Mouse (Mus musculus) mouse embryonic stem cell (cell line): ENCODE measurements around the gene Zfp648.

ENCODE experiments used
- in situ Hi-C, 2 experiments: fragments of 300-500 bp; cut with MboI; formaldehyde crosslinking; loops; 1 replicate in 1 of 2; 3 replicates in 1 of 2; pipeline ENCODE4 v1.14.3; 2019 to 2020; ENCODE audit warnings: low sequenced_read_pairs in 2 of 2, low pct_unique_long_range_greater_than_20kb in 1 of 2, mixed read lengths in 1 of 2; ENCODE audit not compliant: unreplicated experiment in 1 of 2

Gene Zfp648

DNA sequence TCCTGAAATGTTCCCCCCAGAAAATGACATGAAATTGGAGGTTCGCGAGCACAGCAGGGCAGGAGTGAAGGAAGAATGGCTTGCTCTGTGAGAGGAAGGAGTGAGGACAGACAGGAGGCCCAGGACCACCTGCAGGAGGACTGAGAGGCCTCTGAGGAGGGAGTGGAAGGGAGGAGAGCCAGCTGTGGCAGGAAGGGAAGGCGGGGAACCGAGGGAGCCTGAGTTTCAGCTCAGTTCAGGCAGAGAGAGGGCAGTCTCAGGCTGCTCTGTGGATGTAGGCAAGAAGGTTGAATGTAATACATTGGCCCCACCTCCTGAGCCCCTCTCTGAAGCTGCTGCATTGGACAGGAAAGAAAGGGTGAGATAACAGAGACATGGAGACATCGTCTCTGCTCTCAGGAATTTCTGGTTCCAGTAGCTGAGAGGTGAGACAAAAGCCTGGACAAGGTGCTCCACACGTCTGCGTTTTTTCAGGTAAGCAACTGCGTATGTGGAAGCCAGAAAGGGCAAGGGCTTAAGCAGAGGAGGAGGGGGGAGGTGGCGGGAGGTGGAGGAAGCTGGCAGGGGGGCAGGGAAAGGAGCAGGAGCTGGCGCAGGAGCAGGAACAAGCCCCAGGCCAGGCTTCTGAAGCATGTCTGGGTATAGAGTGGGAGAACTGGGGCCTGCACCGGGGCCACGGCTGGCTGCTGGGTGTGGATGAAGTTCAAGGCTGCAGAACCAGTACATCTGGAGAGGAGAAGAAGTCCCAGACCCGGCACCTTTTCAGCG lies at the start of gene Zfp648:
Zfp648 (plus strand) TSS at position 233 of the 768 bp plus-strand sequence.
- in situ Hi-C loops, result no loop called here

DNA sequence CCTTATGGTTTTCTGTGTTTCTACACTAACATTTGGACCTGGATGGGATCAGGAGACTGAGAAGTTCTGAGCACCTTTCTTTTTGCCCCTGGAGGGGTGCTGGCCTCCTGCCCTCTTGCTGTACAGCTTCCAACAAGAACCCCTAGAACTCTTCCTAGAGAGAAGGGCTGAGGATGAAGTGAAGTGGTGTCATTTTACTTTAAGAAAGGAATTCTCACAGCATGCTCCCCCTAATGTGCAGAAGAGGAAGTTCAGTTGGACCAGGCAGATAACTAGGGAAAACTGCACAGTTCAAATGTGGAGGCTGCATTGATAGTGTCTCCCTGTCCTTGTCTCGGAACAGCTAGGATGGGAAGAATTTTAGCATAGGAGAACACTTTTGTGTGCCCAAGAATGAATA lies 48.4 kb upstream of the Zfp648 start:
- in situ Hi-C loops, result no loop called here

DNA sequence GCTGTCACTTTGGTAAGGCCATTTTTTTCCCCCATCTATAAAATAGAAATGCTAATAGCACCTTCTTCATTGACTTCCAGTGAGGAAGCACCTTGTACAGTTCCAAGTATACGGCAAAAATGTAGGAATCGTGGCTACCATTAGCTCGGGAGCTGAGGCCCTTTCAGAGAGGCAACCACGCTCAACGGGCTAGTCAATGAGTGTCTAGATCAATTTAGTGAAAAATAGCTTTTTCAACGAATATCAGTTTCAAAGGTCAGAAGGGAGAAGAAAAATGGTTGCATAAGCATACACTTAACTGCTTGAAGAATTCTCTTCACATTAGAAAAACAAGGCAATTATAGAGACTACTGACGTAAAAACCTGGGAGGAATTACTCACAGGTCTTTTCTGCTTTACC lies 47.2 kb upstream of the Zfp648 start:
- in situ Hi-C loops, result no loop called here

DNA sequence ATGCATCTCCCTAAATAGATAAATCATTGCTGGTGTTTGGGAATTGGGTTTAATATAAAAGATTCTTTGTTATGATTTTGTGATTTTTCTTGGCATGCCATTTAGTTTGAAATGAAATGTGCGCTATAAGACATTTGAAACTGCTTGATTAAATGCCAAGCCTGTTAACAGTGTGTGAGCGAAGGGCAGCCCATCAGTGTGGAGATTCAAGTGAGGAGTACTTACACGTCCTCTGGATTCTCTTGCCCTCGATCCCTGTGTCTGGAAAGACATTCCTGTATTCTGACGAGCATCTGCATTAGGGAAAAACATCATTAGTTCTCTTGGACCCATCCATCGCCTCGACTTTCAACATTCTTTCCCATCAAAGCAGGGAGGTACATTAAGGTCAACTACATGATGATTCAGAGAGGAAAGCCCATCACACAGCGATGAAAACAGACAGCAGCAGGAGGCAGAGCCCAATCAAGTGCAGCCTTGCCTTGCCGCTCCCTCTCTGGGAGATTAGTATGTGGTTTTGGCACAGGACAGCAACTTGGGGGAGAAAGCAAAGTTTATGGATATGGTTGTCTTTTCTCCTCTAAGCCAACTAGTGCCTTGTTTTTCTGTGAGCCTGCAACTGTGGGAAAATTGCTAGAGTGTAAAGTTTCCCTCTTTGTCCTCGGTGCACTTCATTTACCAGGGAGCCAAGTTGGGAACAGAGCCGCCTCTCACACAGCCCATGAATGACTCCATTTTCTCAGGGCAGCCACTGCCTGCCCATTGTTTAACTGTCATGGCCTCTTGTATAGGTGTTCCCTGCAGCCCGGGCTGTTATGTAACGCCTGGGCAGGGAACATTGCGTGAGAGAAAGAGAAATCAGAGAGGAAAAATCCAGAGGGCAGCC lies 44.6 kb upstream of the Zfp648 start:
- in situ Hi-C loops, result no loop called here

DNA sequence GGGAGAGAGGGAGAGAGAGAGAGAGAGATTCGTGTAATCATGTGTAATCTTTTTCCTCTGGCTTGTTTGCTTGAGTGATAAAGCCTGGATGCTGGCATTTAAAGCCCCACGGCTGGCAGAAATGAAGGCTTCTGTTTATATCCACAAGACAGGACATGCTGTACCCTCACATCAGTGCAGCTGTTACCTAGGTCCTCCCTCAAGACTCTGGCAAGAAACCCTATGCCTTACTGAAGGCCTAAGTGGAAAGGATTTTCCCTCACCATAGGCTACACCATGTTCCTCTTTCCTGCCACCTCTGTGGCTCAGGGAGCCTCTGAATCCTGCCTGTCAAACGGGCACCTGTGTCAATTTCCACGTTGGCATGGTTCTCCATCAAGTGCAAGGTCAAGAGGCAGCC lies 43.9 kb upstream of the Zfp648 start:
- in situ Hi-C loops, result no loop called here

DNA sequence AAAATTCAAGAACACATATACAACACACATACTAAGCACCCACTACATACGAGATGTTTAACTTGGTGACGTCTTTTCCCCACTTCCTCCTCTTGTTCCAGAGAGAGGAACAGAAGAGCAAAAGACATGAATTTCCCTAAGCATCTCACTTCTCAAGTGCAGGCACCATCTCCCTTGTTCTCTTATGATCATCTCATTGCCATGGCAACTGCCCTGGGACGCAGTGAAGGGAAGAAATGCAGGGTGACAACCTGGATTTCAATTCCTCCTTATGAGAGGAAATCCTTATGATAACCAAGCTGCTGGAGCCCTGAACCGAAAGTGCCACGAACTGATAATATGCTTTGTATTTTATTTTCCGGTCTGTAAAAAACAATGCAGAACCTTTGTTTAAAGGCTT lies 33.3 kb upstream of the Zfp648 start:
- in situ Hi-C loops, result no loop called here

DNA sequence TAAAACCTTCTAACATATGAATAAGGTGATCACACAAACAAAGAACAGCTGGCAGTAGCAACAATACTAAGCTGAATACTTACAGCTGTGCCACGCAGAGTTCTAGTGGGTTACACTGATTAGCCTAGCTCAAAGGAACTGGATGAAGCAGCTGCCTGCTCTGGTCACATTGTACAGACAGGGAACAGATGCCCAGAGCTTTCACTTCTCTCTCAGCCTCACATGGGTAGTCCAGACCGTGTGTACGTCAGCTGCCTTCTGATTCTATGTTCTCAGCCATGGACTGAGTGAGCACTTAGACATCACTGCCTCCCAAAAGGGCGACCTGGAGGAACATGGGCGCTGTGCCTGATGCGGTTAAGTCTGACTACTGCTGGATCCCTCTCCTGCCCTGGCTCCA lies 25.7 kb upstream of the Zfp648 start:
- in situ Hi-C loops, result loop anchor here (10.0 kb wide), 1 partner anchor 281 kb away; the partner anchor contains the start of genes Glul (in 2 of the 2) and Teddm1a (in 2 of the 2)

DNA sequence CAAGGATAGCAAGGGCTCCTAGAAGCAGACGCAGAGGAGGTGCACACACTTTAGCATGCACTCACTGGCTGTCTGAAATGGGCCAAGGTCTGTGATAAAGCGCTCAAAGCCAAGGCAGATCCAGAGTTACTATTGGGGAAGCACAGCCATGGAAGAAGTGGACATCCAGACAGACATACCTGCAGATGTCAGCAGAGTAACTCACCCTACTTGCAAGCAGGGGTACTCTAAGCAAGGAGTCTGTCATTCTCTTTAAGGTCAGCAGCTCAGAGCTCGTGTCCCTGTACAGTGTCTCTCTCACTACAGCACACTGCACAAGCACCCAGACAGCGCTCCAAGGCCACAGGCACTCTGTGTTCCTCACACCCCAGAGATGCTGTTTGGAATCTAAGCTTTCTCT lies 23.2 kb upstream of the Zfp648 start:
- in situ Hi-C loops, result loop anchor here (10.0 kb wide), 1 partner anchor 283 kb away; the partner anchor contains the start of genes Glul (in 2 of the 2) and Teddm1a (in 2 of the 2)

DNA sequence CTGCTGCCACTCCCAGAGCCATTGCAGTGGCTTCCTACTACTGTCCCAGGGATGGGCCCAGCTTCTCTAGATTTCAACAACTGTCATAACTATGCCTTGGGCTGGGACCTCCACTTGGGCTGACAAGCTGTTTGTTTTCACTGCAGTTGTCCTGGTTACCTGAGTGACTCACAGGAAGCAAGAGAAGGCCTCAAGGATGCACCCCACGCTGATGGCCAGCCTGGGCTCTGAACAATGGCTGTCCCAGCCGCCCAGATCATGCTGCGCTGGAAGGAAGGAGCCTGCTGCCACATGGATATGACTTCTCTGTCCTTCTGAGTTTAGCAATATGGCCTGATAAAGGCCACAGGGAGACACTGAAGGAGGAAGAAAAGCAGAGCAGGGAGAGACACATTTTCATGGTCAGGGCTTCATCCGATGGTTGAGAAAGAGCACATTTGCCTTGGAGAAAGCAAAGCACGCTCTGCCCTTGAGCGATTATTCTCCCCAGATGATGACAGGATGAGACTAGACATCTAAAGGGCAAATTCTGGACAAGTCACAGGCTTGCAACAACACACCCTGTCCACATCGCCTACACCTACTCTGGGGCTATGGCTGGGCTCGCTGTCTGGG lies 22.3 kb upstream of the Zfp648 start:
- in situ Hi-C loops, result loop anchor here (10.0 kb wide), 1 partner anchor 284 kb away; the partner anchor contains the start of genes Glul (in 2 of the 2) and Teddm1a (in 2 of the 2)

DNA sequence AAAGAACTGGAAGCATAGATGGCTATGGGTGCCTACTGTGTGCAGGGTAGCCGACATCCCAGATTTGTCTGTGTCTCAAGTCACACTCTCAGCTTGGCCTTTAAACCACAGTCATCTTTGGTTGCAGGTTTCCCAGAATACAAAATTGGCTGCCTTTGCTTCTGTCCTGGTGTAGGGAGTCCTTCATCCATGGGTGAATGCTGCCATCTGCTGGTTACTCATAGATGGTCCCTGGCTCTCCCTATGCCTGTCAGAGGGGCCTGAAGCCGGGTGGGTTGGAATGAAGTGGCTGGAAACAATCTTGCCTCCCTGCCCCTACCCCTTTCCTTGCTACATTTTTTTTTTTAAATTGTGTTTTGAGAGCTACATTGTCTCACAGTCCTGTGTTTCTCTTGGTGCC lies 20.0 kb upstream of the Zfp648 start:
- in situ Hi-C loops, result no loop called here

DNA sequence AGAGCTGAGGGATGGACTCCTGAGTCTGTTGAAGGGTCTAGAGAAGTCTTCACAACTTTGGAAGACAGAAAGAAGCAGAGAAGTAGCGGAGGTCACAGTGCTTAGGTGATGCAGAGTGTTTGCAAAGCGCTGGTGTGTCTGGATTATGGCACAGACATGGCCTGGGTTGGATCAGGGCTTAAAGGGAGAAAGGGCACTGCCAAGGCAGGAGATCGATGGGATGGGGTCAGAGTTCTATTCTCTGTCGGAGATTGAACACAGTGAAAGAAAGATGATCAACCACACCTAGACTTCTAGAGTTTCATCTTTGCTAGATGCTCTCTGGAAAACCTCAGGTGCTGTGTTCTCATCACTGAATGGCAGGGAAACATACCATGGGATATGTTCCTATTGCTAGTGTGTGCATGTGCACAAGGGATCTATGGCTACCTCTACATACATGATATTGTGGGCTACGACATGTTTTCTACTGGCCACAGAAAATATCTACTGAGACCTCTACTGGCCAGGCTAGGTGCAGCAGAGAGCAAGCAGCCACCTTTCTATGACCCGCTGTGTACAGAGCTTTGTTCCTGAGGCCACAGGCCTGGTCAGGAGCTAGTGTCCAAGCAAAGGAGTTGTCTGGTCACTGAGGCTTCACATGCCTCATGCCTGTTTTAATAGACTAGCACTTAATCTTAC lies 18.5 kb upstream of the Zfp648 start:
- in situ Hi-C loops, result no loop called here

DNA sequence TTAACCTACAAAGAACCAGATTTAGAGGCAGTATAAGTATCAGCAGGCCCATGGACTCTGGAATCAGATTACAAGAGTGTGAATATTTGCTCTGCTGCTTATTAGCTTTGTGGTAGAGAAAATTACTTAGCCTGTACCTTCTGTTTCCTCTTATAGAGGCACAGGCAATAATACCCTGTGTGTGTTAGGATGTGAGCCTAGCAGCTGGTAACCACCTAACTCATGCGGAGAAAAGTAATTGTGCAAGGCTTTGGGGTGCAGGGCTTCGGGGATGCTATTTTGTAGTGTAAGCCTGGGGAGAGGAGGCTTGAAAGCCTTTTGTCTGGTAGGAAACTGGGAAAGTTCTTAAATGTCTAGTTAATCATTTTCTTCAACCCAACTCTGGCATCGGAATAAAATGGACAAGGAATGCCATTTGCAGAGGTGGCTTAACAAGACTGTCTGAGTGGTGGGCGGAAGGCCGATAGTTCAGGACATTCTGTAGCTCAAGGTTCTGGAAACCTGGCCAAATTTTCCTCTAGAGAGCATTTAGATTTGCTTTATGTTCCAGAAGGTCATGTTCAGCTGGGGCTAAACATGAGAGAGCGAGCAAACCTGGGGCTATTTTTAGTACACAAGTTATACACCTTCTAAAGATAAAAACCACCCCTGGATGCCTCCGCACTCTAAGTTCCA lies 17.8 kb upstream of the Zfp648 start:
- in situ Hi-C loops, result no loop called here

DNA sequence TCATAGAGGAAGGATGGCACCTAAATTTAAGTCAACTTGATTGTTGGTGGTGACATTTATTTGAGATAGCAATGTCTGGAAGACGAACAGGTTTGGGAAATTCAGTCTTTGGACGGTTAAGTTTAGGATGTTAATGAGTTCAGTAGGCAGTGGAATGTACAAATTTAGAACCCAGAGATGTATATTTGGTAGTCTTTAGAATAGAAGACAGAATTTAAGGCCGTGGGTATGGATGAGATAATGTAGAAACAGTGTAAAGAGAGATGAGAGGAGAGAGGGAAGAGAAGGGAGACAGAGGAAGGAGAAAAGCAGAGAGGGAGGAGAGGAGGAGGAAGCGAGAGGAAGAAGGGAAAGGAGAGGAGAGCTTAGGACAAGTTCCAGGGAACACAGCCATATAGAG lies 12.8 kb upstream of the Zfp648 start:
- in situ Hi-C loops, result no loop called here

DNA sequence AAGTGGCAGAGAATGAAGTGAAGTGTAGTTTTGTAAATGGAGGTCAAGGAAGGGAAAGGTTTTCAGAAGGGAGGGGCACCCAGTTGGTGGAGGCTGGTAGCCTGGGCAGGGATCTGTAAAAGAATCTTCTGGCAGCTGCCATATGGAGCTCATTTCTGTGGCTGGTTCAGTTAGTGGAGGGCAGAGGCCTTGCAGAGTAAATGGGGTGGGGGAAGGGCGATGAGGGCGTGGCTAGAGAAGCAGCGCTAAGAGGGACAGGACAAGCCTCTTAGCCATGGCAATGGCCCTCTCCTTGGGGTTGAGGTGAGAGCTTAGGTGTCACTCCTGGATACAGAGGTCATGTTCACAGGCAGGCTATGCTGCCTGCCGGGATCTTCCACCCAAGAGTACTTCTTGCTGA lies 12.4 kb upstream of the Zfp648 start:
- in situ Hi-C loops, result no loop called here

DNA sequence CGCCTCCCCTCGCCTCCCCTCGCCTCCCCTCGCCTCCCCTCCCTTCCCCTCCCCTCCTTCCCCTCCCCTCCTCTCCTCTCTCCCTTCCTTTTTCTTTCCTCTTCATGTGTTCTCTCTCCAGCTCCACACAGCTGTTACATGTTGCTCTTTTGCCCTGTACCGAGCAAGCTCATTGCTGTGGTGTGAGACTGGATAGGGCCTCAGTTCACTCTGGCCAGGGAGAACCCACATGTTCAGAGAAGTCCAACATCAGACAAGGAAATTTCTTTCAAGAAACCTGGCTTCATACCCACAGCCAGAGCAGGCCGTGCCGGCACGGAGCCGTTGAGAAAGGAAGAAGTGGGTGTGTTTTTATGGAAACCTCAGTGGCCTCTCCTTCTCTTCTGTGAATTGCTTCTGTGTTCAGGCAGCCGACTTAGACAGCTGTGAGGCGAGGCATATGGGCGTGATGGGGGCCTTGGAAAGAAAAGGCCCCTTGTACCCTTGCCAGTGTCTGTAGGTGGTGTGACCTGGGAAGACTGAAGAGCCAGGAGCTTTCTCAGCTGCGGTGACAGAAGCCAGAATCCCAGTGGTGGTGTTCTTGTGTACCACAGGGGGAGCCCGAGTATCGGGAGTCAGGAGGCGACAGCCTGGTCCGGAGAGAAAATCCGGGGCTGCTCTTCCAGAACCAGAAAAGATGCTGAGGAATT lies 11.0 kb upstream of the Zfp648 start:
- in situ Hi-C loops, result no loop called here

DNA sequence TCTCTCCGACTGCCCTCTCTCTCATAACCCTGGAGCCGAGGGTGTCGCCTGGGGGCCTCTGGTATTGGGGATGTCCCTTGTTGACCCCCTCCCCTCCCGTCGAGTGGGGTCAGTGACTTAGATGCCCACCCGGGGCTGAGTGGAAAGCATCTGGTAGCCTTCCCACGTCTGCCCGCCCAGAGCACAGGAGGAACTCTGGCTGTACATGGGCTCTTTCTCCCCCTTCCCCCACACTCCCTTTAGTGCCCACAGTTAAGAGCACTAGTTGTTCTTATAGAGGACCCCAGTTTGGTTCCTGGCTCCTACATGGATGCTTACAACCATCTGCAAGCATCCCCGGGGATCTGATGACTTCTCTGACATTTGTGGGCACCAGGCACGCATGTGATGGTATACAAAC lies 2.1 kb upstream of the Zfp648 start:
- in situ Hi-C loops, result no loop called here

DNA sequence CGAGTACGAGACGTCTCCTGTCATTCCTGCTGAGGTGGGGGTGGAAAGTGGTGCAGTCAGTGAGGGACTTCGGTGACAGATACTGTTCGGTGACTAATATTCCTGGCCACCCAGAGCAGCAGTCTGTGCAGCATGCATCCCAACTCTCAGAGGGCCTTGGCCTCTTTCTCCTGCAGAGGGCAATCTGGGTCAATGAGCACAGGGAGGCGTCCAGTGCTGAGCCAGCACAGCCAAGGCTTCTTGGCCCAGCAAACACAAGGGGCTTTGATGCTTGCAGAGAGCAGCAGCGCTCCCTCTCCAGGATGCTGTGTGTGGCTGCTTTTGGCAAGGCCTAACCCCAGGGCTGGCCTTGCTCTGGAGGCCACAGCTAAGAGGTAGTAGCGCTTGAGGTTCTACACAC lies 1.6 kb downstream of the Zfp648 start:
- in situ Hi-C loops, result no loop called here

DNA sequence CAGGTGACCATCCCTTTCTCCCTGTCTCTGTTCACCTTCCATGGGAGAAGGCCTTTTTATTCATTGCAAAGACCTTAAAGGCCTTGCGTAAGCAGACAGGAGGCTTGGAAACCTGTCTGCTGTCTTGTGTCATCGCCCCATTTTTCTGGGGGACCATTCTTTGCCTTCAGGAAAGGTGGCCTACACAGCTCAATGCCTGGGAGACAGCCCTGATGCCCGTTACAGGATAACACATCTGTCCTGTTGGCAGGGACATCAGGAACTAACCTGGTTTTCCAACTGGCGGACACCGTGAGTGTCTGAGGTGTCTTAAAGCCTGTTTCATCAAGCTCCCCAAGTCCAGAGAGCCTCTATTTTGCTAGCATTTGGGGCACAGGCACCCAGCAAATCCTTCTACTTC lies 2.4 kb downstream of the Zfp648 start:
- in situ Hi-C loops, result no loop called here
